Mouse (Mus musculus): Measurements from ENCODE around the gene Srebf2.
"Not testable (repeated sequence)": the region's sequence is repeated elsewhere in the genome, so short reads cannot be mapped to it uniquely, and the experiment has no call there.

Gene Srebf2

DNA sequence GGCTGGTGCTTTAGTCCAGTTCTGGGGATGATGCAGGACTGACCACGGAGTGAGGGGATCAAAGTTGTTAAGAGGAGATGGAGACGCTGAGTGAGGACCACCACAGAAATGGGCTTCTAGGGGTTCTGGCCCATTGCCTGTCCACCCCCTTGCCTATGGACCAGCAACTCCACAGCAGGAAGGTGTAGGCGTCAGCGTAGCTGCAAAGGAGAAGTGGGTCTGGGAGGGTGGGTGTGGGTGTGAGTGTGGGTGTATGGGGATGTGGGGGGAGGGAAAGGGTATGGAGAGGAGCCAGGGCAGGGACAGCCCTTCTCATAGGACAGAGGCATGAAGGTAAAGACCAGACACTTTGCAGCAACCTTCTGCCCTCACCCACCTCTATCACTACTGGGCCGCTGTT, 78.8 kb downstream of the Srebf2 start:
- DNase-seq (ENCODE audit: low spot score), result no peak

DNA sequence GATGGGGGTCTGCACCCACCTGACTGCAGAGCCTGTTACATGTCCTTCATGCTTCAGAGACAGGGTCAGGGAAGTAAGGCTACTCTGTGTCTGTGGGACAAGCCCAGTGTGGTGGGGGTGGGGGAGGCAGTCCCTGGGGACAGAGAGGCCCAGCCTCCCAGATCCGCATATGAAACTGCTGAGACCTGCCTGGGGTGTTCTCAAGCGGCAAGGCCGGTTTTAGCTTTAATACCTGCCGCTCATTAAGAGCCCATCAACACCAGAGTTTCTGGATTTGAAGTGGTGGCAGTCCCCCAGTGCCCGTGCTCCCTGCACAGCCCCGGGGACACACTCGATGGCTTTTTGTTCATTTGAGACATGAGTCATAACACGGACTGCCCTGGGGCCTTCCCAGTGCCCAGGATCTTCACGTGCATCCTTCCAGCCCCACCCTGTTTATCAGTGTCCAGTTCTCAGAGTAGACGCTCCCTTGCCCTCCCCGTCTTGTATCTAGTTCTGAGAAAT, 82.6 kb downstream of the Srebf2 start:
- no peak for DNase-seq (ENCODE audit: low spot score)

DNA sequence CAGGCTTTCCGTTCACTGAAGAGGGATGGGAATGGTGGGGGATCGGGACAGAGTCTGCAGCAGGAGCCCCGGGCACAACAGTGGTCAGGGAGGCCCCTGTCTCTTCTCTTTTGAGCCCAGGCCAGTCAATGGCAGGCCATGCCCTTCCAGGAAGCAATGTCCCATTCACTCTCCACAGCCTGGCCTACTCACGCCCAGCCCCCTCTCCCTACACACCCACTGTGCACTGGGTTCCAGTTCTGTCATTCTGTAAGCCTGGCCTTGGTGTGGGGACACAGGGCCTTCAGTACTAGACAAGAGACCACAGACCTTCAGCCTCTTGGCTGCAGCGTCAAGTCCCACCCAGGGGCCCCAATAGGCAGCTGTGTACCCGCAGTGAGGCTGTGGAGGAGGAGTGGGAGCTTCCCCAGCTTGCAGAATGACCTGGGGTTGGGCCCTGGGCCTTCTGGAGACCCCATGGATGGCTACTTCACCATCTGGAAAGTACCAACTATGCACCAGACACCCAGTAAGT, 83.2 kb downstream of the Srebf2 start:
- DNase-seq (ENCODE audit: low spot score), result no peak

DNA sequence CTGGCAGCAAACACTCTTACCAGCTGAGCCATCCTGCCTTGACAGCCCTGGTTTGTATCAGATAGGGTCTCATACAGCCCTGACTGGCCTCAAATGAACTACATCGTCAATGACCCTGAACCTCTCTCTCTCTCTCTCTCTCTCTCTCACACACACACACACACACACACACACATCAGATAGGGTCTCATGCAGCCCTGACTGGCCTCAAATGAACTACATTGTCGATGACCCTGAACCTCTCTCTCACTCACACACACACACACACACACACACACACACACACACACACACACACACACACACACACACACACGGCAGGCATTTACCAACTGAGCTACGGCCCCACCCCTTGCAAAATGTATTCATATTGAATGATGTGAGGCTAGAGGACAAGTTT, 84.1 kb downstream of the Srebf2 start:
- no peak for DNase-seq (ENCODE audit: low spot score)

DNA sequence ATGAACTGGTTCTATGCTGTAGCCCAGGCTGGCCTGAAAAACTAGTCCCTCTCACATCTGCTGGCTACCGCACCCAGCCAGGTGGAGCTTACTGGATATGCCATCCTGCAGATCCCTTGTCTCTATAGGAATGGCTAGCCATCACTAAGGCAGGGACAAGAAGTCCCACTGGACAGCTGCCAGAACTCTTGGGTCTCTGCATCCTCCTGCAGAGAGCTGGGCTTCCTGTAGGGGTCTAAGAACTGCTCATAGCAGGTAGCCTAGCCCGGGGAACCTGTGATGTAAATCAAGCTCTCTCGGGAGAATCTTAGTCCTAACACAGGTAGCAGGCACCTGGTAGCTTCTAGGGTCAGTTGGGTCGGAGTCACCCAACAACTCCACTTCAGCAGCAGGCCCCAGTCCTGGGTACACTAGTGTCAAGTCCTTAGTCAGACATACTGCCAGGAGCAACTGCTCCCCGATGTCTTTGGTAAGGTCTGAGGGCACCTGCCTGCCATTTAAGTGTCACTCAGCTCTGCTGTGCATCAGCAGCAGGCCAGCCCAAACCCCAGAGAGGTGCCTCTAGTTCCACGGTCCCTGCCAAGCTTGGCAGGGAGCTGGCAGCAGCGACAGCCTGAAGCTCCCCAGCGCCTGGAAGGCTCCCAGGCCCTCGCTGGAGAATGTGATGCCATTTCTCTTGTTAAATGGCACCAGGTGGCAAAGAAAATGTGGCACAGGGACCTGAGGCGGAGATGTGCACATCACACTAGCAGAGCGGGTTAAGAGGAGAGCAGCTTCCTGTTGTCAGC, 84.8 kb downstream of the Srebf2 start:
- DNase-seq (ENCODE audit: low spot score), result peak; percentile 55

DNA sequence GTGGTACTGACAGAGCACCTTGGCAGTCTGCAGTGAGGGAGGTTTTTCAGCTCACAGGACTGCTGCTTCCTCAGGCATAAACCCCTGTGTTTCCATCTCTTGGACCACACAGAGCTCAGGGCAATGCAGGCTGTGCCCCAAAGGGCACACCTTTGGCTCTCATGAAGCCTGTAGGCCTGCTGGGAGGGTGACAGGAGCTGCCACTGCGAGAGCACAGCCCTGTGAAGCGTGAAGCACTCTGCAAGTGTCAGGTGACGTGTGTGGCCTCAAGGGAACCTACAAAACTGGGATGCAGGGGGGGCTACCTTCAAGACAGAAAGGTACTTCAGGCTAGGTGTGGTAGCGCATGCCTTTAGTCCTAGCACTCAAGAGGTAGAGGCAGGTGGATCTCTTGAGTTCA, 85.7 kb downstream of the Srebf2 start:
- DNase-seq (ENCODE audit: low spot score), result no peak

DNA sequence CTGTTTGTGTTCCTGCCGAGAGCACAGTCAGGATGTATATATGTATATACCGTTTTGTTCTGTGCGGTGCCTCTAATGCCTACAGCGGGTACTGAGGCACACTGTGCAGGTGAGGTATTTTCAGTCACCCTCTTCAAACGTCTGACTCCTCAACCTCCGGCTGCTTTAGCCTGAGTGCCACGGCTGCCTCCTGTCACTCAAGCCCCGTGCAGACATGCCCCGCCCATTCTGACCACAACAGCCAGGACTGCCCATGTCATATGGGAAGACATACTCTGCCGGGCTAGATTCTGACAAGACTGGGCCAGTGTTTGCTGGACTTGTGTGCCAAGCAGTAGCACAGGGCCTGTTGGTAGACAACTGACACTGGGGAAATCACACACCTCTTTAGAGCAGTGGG, 88.7 kb downstream of the Srebf2 start:
- DNase-seq (ENCODE audit: low spot score), result no peak

DNA sequence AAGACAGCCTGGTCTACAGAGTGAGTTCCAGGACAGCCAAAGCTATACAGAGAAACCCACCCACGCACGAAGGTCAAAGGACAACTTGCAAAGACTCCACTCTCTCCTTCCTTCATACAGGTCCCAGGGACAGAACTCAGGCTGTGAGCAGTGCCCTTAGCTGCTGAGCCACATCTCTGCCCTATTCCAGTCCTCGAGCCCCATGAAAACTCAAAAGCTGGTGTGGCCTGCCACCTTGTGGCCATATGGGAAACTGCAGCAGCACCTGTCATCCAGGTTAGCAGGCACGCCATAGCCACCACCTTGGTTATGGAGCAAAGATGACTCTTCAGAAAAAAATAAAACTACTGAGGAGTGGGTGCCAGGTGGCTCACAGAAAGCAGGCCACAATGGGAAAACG, 89.6 kb downstream of the Srebf2 start:
- DNase-seq (ENCODE audit: low spot score), result peak; percentile 76

DNA sequence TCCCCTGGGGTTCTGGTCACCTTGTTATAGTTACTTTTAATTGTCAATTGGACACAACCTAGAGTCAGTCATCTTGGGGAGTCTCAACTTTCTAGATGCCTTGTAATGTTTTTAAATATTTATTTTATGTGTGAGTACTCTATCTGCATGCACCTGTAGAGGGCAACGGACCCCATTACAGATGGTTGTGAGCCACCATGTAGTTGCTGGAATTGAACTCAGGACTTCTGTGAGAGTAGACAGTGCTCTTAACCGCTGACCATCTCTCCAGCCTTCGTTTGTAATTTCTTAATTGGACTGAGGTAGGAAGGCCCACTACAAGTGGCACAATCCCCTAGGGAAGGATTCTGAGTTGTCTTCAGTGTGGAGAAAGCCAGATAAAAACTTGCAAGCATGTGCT, 96.3 kb downstream of the Srebf2 start:
- no peak for DNase-seq (ENCODE audit: low spot score)

DNA sequence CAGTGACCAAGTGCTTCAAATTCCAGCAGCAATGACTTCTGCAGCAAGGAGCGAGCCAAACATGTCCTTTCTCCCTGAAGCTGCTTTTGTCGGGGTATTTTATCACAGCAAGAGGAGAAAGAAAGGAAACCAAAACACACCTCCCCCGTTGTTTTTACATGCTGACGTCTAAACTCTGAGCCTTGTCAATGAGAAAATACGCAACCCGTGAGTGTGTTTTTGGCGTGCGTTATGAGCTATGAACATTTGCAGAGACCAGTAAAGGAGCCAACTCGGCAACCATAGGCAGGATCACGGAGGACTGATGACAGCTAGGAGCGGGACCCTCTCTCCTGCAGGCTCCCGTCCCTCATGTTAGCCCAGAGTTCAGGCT, 96.7 kb downstream of the Srebf2 start:
- DNase-seq (ENCODE audit: low spot score), result no peak

DNA sequence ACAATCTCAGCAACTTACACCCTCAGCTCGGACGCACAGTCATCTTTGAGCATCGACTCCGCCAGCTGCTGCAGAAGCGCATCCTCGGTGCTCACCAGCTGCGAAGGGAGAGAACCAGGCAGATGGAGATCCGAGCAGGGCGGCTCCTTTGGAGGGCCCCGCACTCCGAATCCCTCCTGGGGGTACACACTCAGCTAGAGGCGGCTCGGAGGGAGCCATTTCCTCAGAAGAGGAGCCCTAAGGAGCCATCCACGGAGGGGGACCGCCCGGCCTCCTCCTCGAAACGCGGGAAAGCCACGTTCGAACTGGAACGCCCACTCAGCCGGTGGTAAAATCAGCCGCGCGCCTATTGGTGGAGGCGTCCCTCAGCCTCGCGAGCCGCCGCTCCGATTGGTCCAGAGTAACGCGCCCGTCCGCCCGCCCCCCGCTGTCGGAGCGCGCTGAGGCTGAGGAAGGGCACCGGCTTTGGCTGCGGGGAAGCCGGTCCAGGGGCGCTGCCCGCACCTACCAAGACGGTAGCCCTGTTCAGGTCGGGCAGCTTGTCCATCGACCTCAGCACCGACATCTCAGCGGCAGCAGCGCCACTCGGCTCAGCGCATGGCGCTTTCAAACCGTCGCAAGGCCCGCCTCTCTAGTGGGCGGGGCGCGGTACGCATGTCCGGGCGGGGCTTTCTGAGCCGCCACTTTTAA, 97.3 kb downstream of the Srebf2 start, which contains the start of gene Cenpm:
TSS of gene Cenpm (minus strand) at position 634 of the 690 bp plus-strand sequence.
- peak; percentile 84 for DNase-seq (ENCODE audit: low spot score)

DNA sequence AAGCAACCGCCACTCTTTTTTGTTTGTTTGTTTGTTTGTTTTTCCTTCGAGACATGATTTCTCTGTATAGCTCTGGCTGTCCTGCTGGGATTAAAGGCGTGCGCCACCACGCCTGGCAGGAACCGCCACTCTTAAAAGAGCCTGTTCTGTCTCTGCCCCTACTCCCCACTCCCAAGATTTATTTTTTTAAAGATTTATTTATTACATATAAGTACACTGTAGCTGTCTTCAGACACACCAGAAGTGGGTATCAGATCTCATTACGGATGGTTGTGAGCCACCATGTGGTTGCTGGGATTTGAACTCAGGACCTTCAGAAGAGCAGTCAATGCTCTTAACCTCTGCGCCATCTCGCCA, 97.8 kb downstream of the Srebf2 start:
- not testable (repeated sequence) for DNase-seq (ENCODE audit: low spot score)

DNA sequence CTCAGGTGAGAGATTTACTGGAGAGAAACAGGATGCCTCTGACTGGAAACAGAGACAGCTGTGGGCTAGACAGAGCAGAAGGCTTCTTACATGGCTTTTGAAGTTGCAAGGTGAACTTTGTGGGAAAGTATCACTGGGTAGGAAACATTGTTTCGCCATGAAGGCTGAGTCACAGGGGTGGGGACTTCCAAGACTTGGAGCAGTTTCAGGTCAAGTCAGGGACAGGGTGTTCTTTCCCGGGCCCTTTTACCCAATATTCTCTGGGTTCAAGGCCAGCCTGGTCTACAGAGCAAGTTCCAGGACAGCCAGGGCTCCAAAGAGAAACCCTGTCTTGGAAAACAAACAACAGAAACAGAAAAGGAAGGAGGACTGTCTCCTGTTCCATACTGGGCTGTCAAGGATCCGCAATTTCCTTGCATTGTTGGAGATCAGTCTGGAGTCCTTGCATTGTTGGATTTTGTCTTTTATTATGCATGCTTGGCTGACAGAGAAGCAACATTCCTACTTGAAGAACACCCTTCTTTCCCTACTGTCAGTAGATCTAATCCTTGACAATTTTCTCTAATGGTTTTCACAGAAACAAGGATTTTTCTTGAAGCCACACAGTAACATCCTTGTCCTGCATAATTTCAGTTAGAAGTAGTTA, 100.3 kb downstream of the Srebf2 start:
- peak; percentile 43 for DNase-seq (ENCODE audit: low spot score)

DNA sequence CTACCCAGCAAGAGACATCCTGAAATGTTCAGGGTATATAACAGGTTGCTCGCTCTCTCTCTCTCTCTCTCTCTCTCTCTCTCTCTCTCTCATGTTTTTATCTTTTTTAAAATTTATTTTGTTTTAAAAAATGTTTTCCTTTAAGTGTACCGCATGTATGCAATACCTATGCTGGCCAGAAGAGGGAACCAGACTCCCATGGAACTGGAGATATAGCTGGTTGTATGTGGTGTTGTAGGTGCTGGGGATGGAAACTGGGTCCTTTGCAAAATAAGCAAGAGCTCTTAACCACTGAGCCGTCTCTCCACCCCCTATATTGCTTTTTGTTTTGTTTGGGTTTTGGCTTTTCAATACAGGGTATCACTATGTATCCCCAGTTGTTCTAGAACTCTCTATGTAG, 104.6 kb downstream of the Srebf2 start:
- no peak for DNase-seq (ENCODE audit: low spot score)

DNA sequence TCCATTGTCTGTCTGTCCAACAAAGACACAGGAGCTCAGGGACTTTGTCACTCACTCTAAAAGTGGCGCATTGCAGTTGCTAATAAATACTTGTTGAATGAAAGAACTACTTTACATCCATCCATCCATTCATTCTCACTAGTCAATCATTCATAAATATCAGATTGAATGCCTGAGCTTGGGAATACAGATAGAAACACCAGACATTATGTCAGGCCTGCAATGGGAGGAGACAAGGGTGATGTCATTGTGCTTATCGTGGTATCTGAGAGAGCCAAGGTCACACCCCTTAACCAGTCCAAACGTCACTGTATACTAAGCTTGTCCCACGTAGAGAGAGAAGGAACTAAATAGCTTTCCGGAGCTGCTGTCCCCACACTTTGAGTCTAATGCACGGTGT, 105.1 kb downstream of the Srebf2 start, which contains the start of gene 1500009C09Rik:
TSS of gene 1500009C09Rik (plus strand) at position 301 of the 400 bp plus-strand sequence.
- DNase-seq (ENCODE audit: low spot score), result no peak

Measured in adipocyte (in vitro differentiated cells).